Mouse (Mus musculus): Measurements from ENCODE around the gene Pcbp3. TPM values are rescaled to one million over a fixed set of nuclear protein-coding genes. Genes with fewer than 3 reads are reported as not detected.

The Pcbp3 gene
- total RNA-seq, 2 experiments from 2014 or later = 64.6 to 66.0 TPM

- DNase-seq (ENCODE audit: low spot score in 2 of 2) = no peak
These were observed 103.8 kb downstream of the Pcbp3 start for GRCm38 (mm10) chr10:76857879-76858278.

GRCm38 (mm10) chr10:76846480-76846879 is 115.2 kb downstream of the Pcbp3 start:
- no peak for DNase-seq (ENCODE audit: low spot score in 2 of 2)

DNA sequence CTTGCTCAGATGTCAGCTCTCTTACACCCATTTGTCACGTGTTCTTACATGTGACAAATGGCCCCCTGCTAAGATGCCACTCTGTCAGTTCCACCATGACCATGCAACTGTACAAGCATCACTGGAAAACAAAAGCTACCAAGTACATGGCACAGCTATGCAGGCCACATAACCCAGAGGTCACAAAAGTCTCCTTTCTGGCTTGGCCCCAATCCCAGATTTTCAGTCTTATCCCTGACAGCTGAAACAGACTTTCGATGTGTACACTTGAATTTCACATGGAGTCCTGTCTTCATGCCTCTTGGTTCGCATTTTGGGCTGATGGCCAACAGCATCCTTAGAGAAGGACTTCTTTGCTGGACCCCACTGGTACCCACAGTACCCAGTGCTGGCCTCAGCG is 116.8 kb downstream of the Pcbp3 start:
- no peak for DNase-seq (ENCODE audit: low spot score in 2 of 2)

GRCm38 (mm10) chr10:76844365-76844764 is 117.3 kb downstream of the Pcbp3 start:
- DNase-seq (ENCODE audit: low spot score in 2 of 2) = no peak

DNA sequence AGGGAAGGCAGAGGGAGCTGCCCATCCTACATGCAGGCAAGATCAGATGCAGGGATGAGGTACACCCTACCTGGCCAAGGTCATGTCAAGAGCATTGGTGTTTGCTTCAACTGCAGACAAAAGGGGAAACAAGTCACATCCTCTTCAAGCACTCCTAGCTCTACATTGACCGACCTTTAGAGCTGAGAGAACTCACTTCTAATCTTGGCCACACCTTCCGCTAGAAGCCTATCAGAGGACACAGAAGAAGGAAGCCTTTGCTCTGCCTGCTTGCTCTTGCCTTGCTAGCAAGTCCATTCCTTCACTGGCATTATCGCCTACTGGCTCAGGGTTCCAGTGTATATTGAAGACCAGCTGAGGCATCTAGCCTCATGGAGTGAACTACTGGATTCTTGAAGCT is 119.6 kb downstream of the Pcbp3 start:
- no peak for DNase-seq (ENCODE audit: low spot score in 2 of 2)

DNA sequence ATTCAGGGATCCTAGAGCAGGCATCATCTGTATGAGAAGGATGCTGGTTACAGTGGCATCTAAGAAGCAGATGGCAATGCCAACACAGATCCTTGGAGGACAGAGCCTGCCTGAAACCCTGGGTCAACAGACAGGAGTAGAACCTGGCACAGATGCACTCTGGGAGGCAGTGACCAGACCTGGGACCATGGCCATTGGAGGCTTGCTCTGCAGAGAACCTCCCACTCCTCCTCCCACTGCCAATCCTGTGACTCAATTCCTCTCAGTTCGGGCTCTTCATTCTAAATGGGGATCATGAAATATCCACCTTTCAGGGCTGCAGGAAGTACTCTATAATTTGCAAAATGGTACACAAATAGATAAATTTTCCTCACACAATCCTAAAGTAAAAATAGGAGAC is 120.5 kb downstream of the Pcbp3 start:
- DNase-seq (ENCODE audit: low spot score in 2 of 2) = no peak

DNA sequence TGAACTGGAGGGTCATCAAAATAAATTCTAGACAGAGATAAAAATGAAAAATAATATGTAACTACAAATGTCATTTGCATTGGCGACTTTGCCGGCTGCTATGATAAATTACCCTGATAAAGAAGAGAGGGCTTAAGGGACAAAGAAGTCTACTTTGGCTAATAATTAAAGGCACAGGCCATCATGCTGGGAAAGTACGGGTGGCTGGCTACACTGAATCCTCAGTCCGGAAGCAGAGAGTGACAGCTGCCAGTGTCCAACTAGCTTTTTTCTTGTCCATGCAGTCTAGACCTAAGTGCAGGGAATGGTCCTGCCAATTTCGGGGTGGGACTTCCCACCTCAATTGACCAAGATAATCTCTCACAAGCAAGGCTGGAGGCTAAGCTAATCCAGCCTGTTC is 121.1 kb downstream of the Pcbp3 start:
- no peak for DNase-seq (ENCODE audit: low spot score in 2 of 2)

DNA sequence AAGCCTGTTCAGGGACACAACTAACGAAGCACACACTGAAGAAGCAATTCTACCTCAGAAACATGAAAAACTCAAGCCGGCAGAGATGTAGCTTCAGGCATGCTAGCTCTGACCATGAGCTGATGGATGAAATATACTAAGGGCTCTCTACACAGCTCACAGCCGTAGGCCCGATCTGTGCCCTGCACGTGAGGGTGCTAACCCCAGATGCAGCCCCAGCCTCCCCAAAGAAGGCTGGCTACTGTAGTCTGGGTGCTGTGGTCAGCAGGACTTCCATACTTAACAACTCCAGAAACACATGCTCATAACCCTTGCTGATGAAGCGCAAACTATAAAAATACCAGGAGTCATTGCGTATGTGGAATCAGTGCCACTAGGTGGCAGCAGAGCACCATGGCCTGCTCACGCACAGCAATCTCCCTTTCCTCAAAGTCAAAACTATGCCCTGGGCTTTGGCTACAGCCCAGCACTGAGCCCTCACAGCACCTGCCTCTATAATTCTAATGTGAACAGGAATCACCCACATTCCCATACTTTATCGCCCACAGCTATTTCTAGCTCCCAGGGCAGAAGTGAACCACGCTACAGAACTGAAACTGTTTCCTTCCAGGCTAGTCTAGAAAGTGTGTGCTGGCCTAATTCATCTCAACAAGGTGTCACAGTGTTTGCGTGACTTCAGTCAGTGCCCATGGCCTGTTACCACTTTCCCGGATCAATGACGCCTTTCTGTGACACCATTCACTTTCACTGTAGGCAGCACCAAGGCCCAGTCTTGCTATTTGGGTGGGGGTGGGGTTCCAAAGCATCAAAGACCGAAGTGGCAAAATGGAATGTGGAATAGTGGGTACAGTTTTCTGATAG is 126.0 kb downstream of the Pcbp3 start:
- DNase-seq (ENCODE audit: low spot score in 2 of 2) = peak; percentile 70 to 95

DNA sequence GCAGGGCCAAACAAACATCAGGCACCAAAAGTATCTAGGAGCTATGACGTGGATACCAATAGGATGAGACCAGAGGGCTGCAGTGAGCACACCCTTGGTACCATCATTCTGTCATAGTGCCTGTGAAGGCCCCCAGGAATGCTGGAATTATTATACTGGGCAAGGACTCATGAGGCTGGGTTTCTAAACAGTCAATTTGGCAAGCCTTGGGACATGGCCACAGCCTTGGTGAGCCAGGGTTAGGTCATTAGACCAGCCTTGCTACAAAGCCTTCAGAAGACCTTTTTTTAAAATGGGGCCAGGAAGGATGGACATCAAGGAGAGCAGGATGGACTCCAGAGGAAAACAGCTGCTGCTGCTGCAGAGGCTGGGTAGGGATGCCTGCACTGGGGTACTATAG is 128.8 kb downstream of the Pcbp3 start:
- DNase-seq (ENCODE audit: low spot score in 2 of 2) = no peak

- DNase-seq (ENCODE audit: low spot score in 2 of 2) = no peak
These were observed 129.8 kb downstream of the Pcbp3 start for GRCm38 (mm10) chr10:76831915-76832314.

DNA sequence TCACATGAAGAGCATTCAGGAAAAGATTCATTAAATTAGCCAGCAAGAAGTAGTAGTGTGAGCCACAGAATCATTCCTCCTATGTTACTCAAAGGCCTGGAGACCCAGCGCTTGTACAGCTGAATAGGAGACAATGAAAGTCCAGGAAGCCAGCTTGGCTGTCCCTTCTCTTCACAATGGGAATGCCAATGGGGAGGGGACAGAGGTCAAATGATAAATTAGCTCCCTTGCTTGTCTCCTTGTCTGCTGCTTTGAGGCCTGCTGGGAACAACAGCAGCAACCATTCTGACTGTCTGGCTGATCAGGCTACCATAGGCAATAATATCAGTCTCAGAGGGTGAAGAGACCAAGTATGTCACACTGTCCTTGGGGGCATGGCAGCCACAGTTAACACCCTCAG is 130.5 kb downstream of the Pcbp3 start:
- no peak for DNase-seq (ENCODE audit: low spot score in 2 of 2)

DNA sequence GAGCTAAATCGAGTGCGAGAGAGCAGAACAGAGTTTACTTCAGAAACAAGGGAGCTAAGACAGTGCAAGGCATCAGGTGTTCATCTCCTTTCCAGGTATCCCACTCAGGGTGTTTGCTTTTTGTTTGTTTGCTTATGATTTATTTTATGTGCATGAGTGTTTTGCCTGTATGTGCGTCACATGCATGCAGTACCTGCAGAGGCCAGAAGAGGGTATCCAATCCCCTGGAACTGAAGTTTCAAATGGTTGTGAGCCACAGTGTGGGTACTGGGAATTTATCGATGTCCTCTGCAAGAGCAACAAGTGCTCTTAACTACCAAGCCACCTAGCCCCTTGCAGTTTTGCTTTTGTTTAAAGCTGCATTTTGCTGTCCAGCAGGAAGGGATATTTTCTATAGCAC is 132.8 kb downstream of the Pcbp3 start:
- no peak for DNase-seq (ENCODE audit: low spot score in 2 of 2)

DNA sequence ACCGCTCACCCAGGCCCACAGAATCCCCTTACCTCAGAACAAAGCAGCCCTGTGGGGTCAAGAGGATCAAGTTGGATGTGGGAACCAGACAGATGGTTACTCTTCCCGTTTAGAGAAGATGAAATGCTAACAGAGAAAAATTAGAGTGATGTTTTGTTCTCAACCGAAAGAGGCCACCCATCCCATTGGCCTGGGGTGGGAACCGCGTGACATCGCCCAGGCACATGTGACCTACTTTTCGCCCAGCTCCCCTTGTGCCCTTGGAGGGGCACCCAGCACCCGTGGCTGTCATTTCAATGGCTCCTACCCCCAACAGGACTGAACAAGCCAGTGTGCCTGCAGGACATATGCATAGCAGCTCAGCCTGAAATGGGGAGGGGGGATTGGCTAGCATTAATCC is 139.0 kb downstream of the Pcbp3 start:
- DNase-seq (ENCODE audit: low spot score in 2 of 2) = no peak

- no peak for DNase-seq (ENCODE audit: low spot score in 2 of 2)
These were observed 142.4 kb downstream of the Pcbp3 start for GRCm38 (mm10) chr10:76819321-76819720.

- DNase-seq (ENCODE audit: low spot score in 2 of 2) = no peak
These were observed 143.3 kb downstream of the Pcbp3 start for GRCm38 (mm10) chr10:76818337-76818736.

GRCm38 (mm10) chr10:76816930-76817329 is 144.8 kb downstream of the Pcbp3 start:
- no peak for DNase-seq (ENCODE audit: low spot score in 2 of 2)

DNA sequence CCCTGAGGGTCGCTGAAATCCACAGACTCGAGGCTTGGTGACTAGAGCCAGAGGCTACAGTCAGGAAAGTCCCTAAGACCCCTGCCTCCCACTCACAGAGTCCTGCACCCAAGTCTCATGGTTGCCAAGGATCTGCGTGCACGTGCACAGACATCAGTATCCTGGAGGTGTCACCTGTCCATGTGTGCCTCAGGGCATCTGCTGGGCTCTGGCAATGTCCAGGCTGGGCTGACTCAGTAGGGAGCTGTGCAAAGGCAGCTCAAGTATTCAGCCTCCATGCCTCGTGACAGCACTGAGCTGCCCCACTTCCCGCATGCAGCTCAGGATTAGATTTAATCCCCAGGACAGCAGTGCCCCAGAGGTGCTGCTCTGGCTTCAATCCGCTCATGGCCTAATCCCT is 145.3 kb downstream of the Pcbp3 start:
- DNase-seq (ENCODE audit: low spot score in 2 of 2) = no peak

GRCm38 (mm10) chr10:76815481-76815880 is 146.2 kb downstream of the Pcbp3 start:
- DNase-seq (ENCODE audit: low spot score in 2 of 2) = no peak

DNA sequence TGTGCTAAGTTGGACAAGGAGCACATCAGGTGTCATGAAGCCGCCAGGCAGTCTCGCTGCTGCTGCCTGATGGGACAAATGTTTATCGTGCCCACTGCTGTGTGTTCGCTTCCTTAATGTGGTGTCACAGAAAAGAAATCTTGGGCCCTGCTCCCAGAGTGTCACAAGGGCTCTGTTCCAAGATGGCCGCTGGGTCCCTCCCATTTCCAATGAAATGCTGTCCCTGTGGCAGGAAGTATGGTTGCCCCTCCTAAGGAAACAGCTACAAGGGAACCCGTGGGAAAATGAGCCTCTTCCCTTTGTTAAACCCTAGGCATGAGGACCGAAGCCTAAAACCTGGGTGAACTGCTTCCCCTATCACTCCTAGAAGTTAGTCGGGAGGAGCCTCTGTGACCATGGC is 146.9 kb downstream of the Pcbp3 start:
- no peak for DNase-seq (ENCODE audit: low spot score in 2 of 2)

DNA sequence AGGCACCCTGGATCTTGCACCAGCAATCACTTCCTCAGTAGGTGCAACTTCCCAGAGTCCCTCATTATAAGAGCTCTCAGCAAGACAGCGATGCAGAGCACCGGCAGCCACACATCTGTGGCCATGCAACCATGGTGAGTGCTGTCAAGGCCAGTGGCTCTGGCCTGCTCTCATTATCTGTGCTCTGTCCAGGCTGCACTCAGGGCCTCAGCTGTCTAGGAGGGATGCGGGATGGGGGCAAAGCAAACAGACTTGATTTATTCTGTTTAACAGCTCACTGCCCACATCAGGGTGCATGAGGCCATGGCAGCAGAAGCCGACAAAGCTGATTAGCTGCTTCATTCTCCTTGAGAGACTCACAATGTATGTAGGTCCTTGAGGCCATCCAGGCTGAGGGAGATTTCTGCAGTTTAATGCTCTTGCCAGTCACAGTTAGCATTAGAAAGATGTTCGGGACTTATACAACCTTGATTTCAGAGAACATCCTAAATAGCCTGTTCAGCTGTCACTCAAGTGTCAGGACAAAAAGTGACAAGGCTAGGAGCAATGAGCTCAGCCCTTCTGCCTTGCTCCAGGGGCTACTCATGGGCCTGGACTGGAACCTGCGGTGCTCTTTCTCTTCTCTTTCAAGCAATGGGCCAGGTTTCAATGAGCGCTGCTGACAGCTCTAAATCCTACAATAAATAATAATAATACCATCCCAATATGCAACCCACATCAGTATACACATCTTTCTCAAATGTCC is 151.6 kb downstream of the Pcbp3 start:
- no peak for DNase-seq (ENCODE audit: low spot score in 2 of 2)

DNA sequence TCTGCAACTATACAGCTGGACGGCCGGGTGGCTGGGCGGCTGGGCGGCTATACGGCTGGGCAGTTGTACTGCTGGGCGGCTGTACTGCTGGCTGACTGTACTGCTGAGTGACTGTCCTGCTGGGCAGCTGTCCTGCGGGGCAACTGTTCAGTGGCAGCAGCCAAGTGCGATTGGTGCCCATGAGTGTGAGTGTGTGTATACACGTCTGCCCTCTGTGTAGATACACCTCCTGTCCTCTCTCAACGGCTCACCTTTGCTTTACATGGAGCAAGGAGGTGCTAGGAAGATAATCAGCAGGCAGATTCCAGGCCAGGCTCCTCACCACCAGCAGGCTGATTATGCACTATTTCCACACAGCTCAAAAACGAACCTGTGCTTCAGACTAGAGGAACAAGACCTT is 152.2 kb downstream of the Pcbp3 start:
- no peak for DNase-seq (ENCODE audit: low spot score in 2 of 2)

All from layer of hippocampus, adult 18-20 months (tissue).